Mouse (Mus musculus): ENCODE data around the gene Mta3. TPM values are rescaled to one million over a fixed set of nuclear protein-coding genes. Genes with fewer than 3 reads are reported as not detected.
"Not testable (repeated sequence)": the region's sequence is repeated elsewhere in the genome, so short reads cannot be mapped to it uniquely, and the experiment has no call there.

Mta3 gene
- total RNA-seq, 2 experiments from 2014 or later, result 103 to 108 TPM

GRCm38 (mm10) chr17:83847100-83847499 is 141.1 kb downstream of the Mta3 start:
- DNase-seq (ENCODE audit: low spot score in 2 of 2), result no peak

GRCm38 (mm10) chr17:83847815-83848214 is 141.9 kb downstream of the Mta3 start, which contains the start of gene Haao:
Gene Haao, minus strand, starts transcription at chr17:83847963.
- no peak for DNase-seq (ENCODE audit: low spot score in 2 of 2)

- no peak for DNase-seq (ENCODE audit: low spot score in 2 of 2)
Observed at GRCm38 (mm10) chr17:83848482-83848881, 142.5 kb downstream of the Mta3 start.

GRCm38 (mm10) chr17:83849081-83849675 is 143.2 kb downstream of the Mta3 start:
- no peak for DNase-seq (ENCODE audit: low spot score in 2 of 2)

GRCm38 (mm10) chr17:83849717-83850116 is 143.8 kb downstream of the Mta3 start:
- DNase-seq (ENCODE audit: low spot score in 2 of 2), result no peak

- DNase-seq (ENCODE audit: low spot score in 2 of 2), result peak; percentile 72 to 82
Observed at GRCm38 (mm10) chr17:83850458-83850857, 144.5 kb downstream of the Mta3 start.

GRCm38 (mm10) chr17:83850864-83851263 is 144.9 kb downstream of the Mta3 start:
- DNase-seq (ENCODE audit: low spot score in 2 of 2), result no peak

GRCm38 (mm10) chr17:83853831-83854230 is 147.9 kb downstream of the Mta3 start:
- no peak for DNase-seq (ENCODE audit: low spot score in 2 of 2)

- no peak for DNase-seq (ENCODE audit: low spot score in 2 of 2)
Observed at GRCm38 (mm10) chr17:83854284-83854918, 148.4 kb downstream of the Mta3 start.

GRCm38 (mm10) chr17:83858413-83858812 is 152.4 kb downstream of the Mta3 start:
- DNase-seq (ENCODE audit: low spot score in 2 of 2), result no peak

GRCm38 (mm10) chr17:83859639-83860038 is 153.7 kb downstream of the Mta3 start:
- DNase-seq (ENCODE audit: low spot score in 2 of 2), result no peak

- DNase-seq (ENCODE audit: low spot score in 2 of 2), result no peak
Observed at GRCm38 (mm10) chr17:83860224-83860623, 154.3 kb downstream of the Mta3 start.

GRCm38 (mm10) chr17:83860968-83861367 is 155.0 kb downstream of the Mta3 start:
- DNase-seq (ENCODE audit: low spot score in 2 of 2), result not testable (repeated sequence)

- DNase-seq (ENCODE audit: low spot score in 2 of 2), result peak; percentile 94 to 97
Observed at GRCm38 (mm10) chr17:83861444-83862133, 155.6 kb downstream of the Mta3 start.

- peak in 1 of 2 experiments; percentile 38 for DNase-seq (ENCODE audit: low spot score in 2 of 2)
Observed at GRCm38 (mm10) chr17:83862134-83862881, 156.3 kb downstream of the Mta3 start.

- no peak for DNase-seq (ENCODE audit: low spot score in 2 of 2)
Observed at GRCm38 (mm10) chr17:83865366-83865765, 159.4 kb downstream of the Mta3 start.

GRCm38 (mm10) chr17:83866582-83866981 is 160.6 kb downstream of the Mta3 start:
- DNase-seq (ENCODE audit: low spot score in 2 of 2), result no peak

- DNase-seq (ENCODE audit: low spot score in 2 of 2), result no peak
Observed at GRCm38 (mm10) chr17:83870385-83870784, 164.4 kb downstream of the Mta3 start.

Data from adrenal gland, postnatal 4 days (tissue).